Mouse (Mus musculus): ENCODE data around the gene Ripor2.

Ripor2 gene

GRCm38 (mm10) chr13:24584841-24585240, 2.9 kb downstream of the Ripor2 start:
- DNase-seq, result no peak

GRCm38 (mm10) chr13:24585369-24585768, 3.4 kb downstream of the Ripor2 start:
- no peak for DNase-seq

GRCm38 (mm10) chr13:24587192-24587895, 5.4 kb downstream of the Ripor2 start:
- no peak for DNase-seq

GRCm38 (mm10) chr13:24588603-24589002, 6.6 kb downstream of the Ripor2 start:
- DNase-seq, result no peak

- no peak for DNase-seq
Measured at GRCm38 (mm10) chr13:24591737-24592136, 9.7 kb downstream of the Ripor2 start.

- DNase-seq, result no peak
Measured at GRCm38 (mm10) chr13:24594303-24594702, 12.3 kb downstream of the Ripor2 start.

- no peak for DNase-seq
Measured at GRCm38 (mm10) chr13:24599631-24600041, 17.6 kb downstream of the Ripor2 start.

- no peak for DNase-seq
Measured at GRCm38 (mm10) chr13:24602978-24603377, 21.0 kb downstream of the Ripor2 start.

GRCm38 (mm10) chr13:24603591-24604009, 21.6 kb downstream of the Ripor2 start:
- DNase-seq, result no peak

- no peak for DNase-seq
Measured at GRCm38 (mm10) chr13:24604096-24604495, 22.1 kb downstream of the Ripor2 start.

GRCm38 (mm10) chr13:24604761-24605591, 23.0 kb downstream of the Ripor2 start:
- DNase-seq, result no peak

- no peak for DNase-seq
Measured at GRCm38 (mm10) chr13:24605755-24606154, 23.8 kb downstream of the Ripor2 start.

GRCm38 (mm10) chr13:24607961-24608360, 26.0 kb downstream of the Ripor2 start:
- DNase-seq, result no peak

- no peak for DNase-seq
Measured at GRCm38 (mm10) chr13:24608709-24609108, 26.7 kb downstream of the Ripor2 start.

GRCm38 (mm10) chr13:24610883-24611282, 28.9 kb downstream of the Ripor2 start:
- DNase-seq, result no peak

- DNase-seq, result no peak
Measured at GRCm38 (mm10) chr13:24613031-24613430, 31.0 kb downstream of the Ripor2 start.

- DNase-seq, result no peak
Measured at GRCm38 (mm10) chr13:24613433-24613832, 31.4 kb downstream of the Ripor2 start.

GRCm38 (mm10) chr13:24613927-24614780, 32.2 kb downstream of the Ripor2 start:
- DNase-seq, result no peak

- DNase-seq, result no peak
Measured at GRCm38 (mm10) chr13:24615921-24616565, 34.1 kb downstream of the Ripor2 start.

- DNase-seq, result no peak
Measured at GRCm38 (mm10) chr13:24616645-24617044, 34.7 kb downstream of the Ripor2 start.

GRCm38 (mm10) chr13:24617076-24617798, 35.2 kb downstream of the Ripor2 start:
- DNase-seq, result no peak

- DNase-seq, result no peak
Measured at GRCm38 (mm10) chr13:24617799-24618130, 35.8 kb downstream of the Ripor2 start.

Data from cerebellum, adult 11-12 months (tissue).